Mouse (Mus musculus): ENCODE results near the gene Skiv2l.

DNA sequence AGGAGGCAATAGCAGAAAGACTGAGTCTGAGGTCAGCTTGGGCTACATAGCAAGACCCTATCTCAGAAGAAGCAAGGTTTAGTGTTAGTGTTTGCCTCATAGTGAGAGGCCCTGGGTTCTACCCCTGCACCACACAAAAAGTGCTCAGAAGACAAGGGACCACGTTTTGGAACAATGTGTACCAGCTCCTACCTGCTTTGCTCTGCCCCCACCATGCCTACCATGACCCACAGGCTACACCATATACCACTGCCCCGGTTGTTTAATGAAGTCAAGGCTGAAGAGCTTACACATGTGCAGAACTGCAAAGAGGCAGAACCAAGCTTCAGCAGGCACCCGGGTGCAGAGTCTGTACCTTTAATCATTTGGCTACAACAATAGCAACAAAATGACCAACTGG, 42.8 kb downstream of the Skiv2l start:
- TF ChIP-seq GATA1 (IDR thresholded peaks at IDR 0.05; ENCODE audit: low read length) (no peak), TAL1 (IDR thresholded peaks at IDR 0.05; ENCODE audit: low read length) (no peak)
